Mouse (Mus musculus): ENCODE measurements around the gene Sox5.
"Not testable (repeated sequence)": the region's sequence is repeated elsewhere in the genome, so short reads cannot be mapped to it uniquely, and the experiment has no call there.

Sox5 gene

GRCm38 (mm10) chr6:144319717-144320116 is 462.1 kb downstream of the Sox5 start:
- no peak for DNase-seq

- no peak for DNase-seq
These were observed 468.7 kb downstream of the Sox5 start for GRCm38 (mm10) chr6:144312781-144313754.

- DNase-seq: no peak
These were observed 469.4 kb downstream of the Sox5 start for GRCm38 (mm10) chr6:144312282-144312780.

GRCm38 (mm10) chr6:144311754-144312153 is 470.0 kb downstream of the Sox5 start:
- no peak for DNase-seq

- no peak for DNase-seq
These were observed 472.6 kb downstream of the Sox5 start for GRCm38 (mm10) chr6:144309171-144309570.

- no peak for DNase-seq
These were observed 474.1 kb downstream of the Sox5 start for GRCm38 (mm10) chr6:144307551-144308149.

- no peak for DNase-seq
These were observed 479.0 kb downstream of the Sox5 start for GRCm38 (mm10) chr6:144302823-144303222.

- no peak for DNase-seq
These were observed 480.7 kb downstream of the Sox5 start for GRCm38 (mm10) chr6:144301082-144301481.

GRCm38 (mm10) chr6:144299503-144299858 is 482.3 kb downstream of the Sox5 start:
- no peak for DNase-seq

GRCm38 (mm10) chr6:144298641-144299502 is 482.9 kb downstream of the Sox5 start:
- no peak for DNase-seq

GRCm38 (mm10) chr6:144297846-144298245 is 483.9 kb downstream of the Sox5 start:
- no peak for DNase-seq

GRCm38 (mm10) chr6:144297131-144297530 is 484.6 kb downstream of the Sox5 start:
- DNase-seq: no peak

- DNase-seq: no peak
These were observed 490.3 kb downstream of the Sox5 start for GRCm38 (mm10) chr6:144291526-144291925.

- no peak for DNase-seq
These were observed 495.7 kb downstream of the Sox5 start for GRCm38 (mm10) chr6:144286122-144286521.

GRCm38 (mm10) chr6:144283191-144283590 is 498.6 kb downstream of the Sox5 start:
- DNase-seq: no peak

GRCm38 (mm10) chr6:144282756-144283155 is 499.0 kb downstream of the Sox5 start:
- peak; percentile 38 to 49 for DNase-seq

GRCm38 (mm10) chr6:144281661-144282060 is 500.1 kb downstream of the Sox5 start:
- DNase-seq: no peak

GRCm38 (mm10) chr6:144278505-144279053 is 503.2 kb downstream of the Sox5 start:
- no peak for DNase-seq

GRCm38 (mm10) chr6:144273425-144273824 is 508.4 kb downstream of the Sox5 start:
- DNase-seq: not testable (repeated sequence)

- no peak for DNase-seq
These were observed 510.5 kb downstream of the Sox5 start for GRCm38 (mm10) chr6:144271326-144271725.

- no peak for DNase-seq
These were observed 511.5 kb downstream of the Sox5 start for GRCm38 (mm10) chr6:144270306-144270705.

- no peak for DNase-seq
These were observed 512.1 kb downstream of the Sox5 start for GRCm38 (mm10) chr6:144269666-144270065.

- DNase-seq: no peak
These were observed 516.0 kb downstream of the Sox5 start for GRCm38 (mm10) chr6:144265752-144266151.
